Mouse (Mus musculus) testis, adult 2 months (tissue): ENCODE data around the gene Gm5475. TPM values are rescaled to one million over a fixed set of nuclear protein-coding genes. Genes with fewer than 3 reads are reported as not detected.

Experiments
- H3K27ac ChIP-seq: fragments of 200-500 bp; 2 replicates; pipeline ENCODE4 v1.5.1; 2012; ENCODE audit warnings: low read depth, low read length; ENCODE audit not compliant: control insufficient read depth, insufficient read depth
- H3K27me3 ChIP-seq: fragments of 200-500 bp; 2 replicates; pipeline ENCODE4 v1.6.1; 2012; ENCODE audit warnings: mild to moderate bottlenecking, low read length, moderate library complexity; ENCODE audit not compliant: control insufficient read depth, insufficient read depth
- H3K36me3 ChIP-seq: fragments of 200-500 bp; 2 replicates; pipeline ENCODE4 v1.6.1; 2012; ENCODE audit warnings: mild to moderate bottlenecking, low read length; ENCODE audit not compliant: control insufficient read depth, insufficient read depth
- H3K4me1 ChIP-seq: fragments of 200-500 bp; 2 replicates; pipeline ENCODE4 v1.6.1; 2012; ENCODE audit warnings: low read length; ENCODE audit not compliant: control insufficient read depth, insufficient read depth
- H3K4me3 ChIP-seq: fragments of 200-500 bp; 2 replicates; pipeline ENCODE4 v1.5.1; 2012; ENCODE audit warnings: low read depth, mild to moderate bottlenecking, low read length, moderate library complexity, mixed read lengths; ENCODE audit not compliant: control insufficient read depth
- CTCF ChIP-seq: fragments of 200-500 bp; IDR thresholded peaks from 2 replicates; pipeline ENCODE4 v1.5.1; 2012; ENCODE audit warnings: low read depth, mild to moderate bottlenecking, inconsistent platforms, low read length, moderate library complexity; ENCODE audit not compliant: control insufficient read depth, insufficient read depth, insufficient replicate concordance
- POLR2A ChIP-seq: fragments of 200-500 bp; IDR thresholded peaks from 2 replicates; pipeline ENCODE4 v1.6.1; 2012; ENCODE audit warnings: low read depth, mild to moderate bottlenecking, inconsistent platforms, low read length, moderate library complexity; ENCODE audit not compliant: control insufficient read depth
- polyA plus RNA-seq: library from polyadenylated mRNA; depleted of rRNA; stranded (reverse); fragments of >200 nt; gene quantifications from 2 replicates; pipeline ENCODE4 v1.2.3, GENCODE M21; 2012; rRNA removed

Gm5475 gene
- polyA plus RNA-seq, 1 experiment: 0.30 TPM

GRCm38 (mm10) chr15:100473926-100474503 is 52.1 kb downstream of the Gm5475 start:
- Histone ChIP-seq H3K4me1 (peaks cover 3% of the 10 kb centered on the region), H3K27ac (no peak overlapping the region), H3K36me3 (peaks cover 1% of the 10 kb centered on the region; the same call in 1 of the 2 replicates), H3K27me3 (no peaks in the 10 kb centered on the region), H3K4me3 (no peak overlapping the region)
- TF ChIP-seq CTCF (no peak), POLR2A (no peak)

Other genes with a start within 250 kb of the Gm5475 start
- gene Atf1, start 194.3 kb upstream of the Gm5475 start, polyA plus RNA-seq: 254 and 277 TPM in 2 replicates
- 27.5 and 36.5 TPM in 2 replicates for gene Tmprss12, start 141.3 kb upstream of the Gm5475 start, polyA plus RNA-seq
- 5.0 TPM in 2 replicates for gene Mettl7a1, start 118.0 kb upstream of the Gm5475 start, polyA plus RNA-seq
- gene Mettl7a3, start 87.2 kb upstream of the Gm5475 start, polyA plus RNA-seq: not detected in 2 replicates
- gene Methig1, start 69.0 kb upstream of the Gm5475 start, polyA plus RNA-seq: not detected in 2 replicates
- not detected in 2 replicates for gene Mettl7a2, start 68.9 kb upstream of the Gm5475 start, polyA plus RNA-seq
- gene Higd1c, start 57.6 kb upstream of the Gm5475 start, polyA plus RNA-seq: not detected in 2 replicates
- 29.3 and 38.4 TPM in 2 replicates for gene Slc11a2, start 2.9 kb downstream of the Gm5475 start, polyA plus RNA-seq
- gene Letmd1, start 46.9 kb downstream of the Gm5475 start, polyA plus RNA-seq: 18.8 and 20.0 TPM in 2 replicates
- gene Csrnp2, start 73.3 kb downstream of the Gm5475 start, polyA plus RNA-seq: 12.2 and 12.5 TPM in 2 replicates
- gene Tfcp2, start 129.9 kb downstream of the Gm5475 start, polyA plus RNA-seq: 10.4 and 11.3 TPM in 2 replicates
- gene Pou6f1, start 177.8 kb downstream of the Gm5475 start, polyA plus RNA-seq: 38.2 and 38.9 TPM in 2 replicates
- 242 and 282 TPM in 2 replicates for gene Dazap2, start 193.2 kb downstream of the Gm5475 start, polyA plus RNA-seq
- 3.6 and 4.9 TPM in 2 replicates for gene Smagp, start 214.8 kb downstream of the Gm5475 start, polyA plus RNA-seq
- gene Bin2, start 247.4 kb downstream of the Gm5475 start, polyA plus RNA-seq: 19.3 and 19.7 TPM in 2 replicates